Mouse (Mus musculus): Measurements from ENCODE around the gene Nacc1.

Nacc1 gene

GRCm38 (mm10) chr8:84687705-84688100 is at the start of gene Nacc1:
Gene Nacc1, minus strand, starts transcription at chr8:84687862.
- in situ Hi-C loops (cut with MboI, MseI) = no loop called here

- in situ Hi-C loops (cut with MboI, MseI) = no loop called here
These were observed 48.9 kb upstream of the Nacc1 start for GRCm38 (mm10) chr8:84736521-84736920.

DNA sequence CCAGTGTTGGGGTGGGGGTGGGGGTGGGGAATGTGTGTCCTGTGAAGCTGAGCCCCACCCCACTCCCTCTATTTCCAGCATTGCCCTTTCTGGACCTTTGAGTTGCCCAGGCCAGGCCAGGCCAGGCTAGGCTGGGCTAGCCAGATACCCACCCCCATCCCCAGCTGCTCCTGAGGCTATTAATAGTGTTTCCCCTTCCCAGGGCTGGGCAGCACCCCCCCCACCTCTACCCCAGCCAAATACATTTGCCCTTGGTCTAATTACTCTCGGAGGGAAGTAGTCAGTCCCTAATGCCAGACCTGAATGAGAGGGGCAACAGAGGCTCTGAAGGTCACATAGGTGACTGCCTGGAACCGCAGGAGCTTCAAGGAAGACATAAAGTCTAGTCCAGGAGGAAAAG is 47.9 kb upstream of the Nacc1 start:
- in situ Hi-C loops (cut with MboI, MseI) = no loop called here

DNA sequence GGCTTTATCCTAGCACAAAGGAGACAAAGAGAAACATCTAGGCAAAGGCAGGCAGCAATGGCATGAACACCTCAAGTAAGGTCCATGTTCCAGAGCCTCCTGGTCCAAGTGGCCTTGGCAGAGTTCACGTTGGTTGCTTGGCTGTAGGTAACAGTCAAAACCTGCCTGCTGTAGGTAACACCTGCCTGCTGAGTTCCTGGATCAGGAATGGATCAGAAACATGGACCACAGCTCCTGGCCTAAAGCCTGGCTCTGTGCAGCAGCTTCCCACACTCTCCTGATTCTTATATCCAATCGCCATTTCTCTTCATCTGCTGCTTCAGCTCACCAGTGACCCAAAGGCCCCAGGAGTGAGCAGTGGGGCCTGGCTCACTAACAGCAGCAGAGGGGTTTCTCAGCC is 47.0 kb upstream of the Nacc1 start:
- in situ Hi-C loops (cut with MboI, MseI) = loop anchor here (5.0 kb wide), 1 partner anchor 63 kb away; no protein-coding TSS in a partner anchor

DNA sequence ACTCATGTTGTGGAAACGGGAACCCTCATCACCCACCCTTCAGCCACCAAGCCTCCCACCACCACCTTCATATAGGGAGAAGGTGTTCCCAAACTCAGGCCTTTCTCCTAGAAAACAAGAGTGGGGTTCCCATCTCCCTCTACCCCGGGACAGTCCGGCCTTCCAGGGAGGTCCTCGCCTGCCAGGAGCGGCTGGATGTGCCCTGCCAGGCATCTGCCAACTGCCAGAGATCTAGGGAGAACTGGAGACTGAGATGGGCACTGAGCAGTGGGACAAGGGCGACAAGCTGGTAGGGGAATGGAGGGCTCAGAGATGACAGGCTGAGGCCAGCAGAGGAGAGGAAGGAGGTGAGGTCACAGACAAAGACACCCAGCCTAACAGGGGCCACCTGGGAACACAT is 46.3 kb upstream of the Nacc1 start:
- in situ Hi-C loops (cut with MboI, MseI) = loop anchor here (5.0 kb wide), 1 partner anchor 63 kb away; no protein-coding TSS in a partner anchor

- in situ Hi-C loops (cut with MboI, MseI) = loop anchor here (5.0 kb wide), 1 partner anchor 64 kb away; no protein-coding TSS in a partner anchor
These were observed 45.3 kb upstream of the Nacc1 start for GRCm38 (mm10) chr8:84732996-84733395.

DNA sequence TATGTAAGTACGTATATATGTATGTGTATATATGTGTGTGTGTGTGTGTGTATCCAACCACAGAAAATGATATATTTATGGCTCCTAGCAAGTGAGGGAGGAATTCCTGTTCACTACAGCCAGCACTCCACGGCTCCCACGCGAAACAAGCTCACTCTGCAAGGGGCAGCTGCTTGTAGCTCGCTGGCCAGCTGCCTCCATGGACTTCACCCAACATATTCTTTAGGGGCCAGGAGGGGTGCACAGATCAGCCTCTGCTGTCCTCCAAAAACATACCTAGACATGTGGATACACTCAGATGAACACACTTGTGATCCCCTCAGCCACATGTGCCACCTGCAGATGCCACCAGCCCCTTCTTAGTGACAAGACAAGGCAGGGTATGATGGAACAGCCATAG is 44.9 kb upstream of the Nacc1 start:
- in situ Hi-C loops (cut with MboI, MseI) = loop anchor here (5.0 kb wide), 1 partner anchor 65 kb away; no protein-coding TSS in a partner anchor

- in situ Hi-C loops (cut with MboI, MseI) = loop anchor here (5.0 kb wide), 1 partner anchor 66 kb away; no protein-coding TSS in a partner anchor
These were observed 43.9 kb upstream of the Nacc1 start for GRCm38 (mm10) chr8:84731371-84732177.

DNA sequence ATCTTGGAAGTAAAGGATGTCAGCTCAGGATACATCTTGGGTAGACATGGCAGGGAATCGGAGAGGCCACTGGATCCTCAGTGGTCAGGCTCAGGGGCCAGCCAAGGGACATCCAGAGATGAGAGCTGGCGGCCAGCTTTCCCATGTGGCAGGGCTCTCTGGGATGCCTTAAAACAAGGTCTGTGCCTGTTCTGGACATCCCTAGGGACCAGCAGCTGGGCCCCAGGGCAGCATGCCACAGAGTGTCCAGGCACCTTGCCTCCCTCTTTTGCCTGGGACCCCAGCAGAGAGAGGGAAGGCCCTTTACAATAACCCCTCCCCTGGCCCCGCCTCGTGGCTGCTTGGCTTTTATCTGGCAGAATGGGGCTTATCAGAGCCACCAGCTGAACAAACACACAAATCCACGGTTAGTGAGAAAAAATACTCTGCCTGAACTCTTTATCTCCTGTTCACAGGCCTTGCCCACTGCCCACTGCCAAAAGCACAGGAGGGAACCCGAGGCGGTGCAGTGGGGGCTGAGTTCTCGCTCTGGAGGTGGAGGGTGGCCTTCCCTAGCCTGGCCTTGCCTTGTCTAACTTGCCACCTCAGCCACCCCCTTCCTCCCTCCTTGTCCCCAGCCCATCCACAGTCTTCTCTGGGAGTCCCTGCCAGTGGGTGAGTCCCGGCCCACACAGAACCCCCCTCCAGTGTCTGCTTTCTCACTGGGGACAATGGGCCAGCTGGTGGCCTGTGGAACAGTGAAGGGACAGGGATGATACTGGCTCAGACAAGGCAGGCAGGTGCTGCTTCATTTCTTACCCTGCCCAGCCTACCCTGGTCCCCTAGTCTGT is 43.1 kb upstream of the Nacc1 start:
- in situ Hi-C loops (cut with MboI, MseI) = loop anchor here (5.0 kb wide), 1 partner anchor 67 kb away; no protein-coding TSS in a partner anchor

DNA sequence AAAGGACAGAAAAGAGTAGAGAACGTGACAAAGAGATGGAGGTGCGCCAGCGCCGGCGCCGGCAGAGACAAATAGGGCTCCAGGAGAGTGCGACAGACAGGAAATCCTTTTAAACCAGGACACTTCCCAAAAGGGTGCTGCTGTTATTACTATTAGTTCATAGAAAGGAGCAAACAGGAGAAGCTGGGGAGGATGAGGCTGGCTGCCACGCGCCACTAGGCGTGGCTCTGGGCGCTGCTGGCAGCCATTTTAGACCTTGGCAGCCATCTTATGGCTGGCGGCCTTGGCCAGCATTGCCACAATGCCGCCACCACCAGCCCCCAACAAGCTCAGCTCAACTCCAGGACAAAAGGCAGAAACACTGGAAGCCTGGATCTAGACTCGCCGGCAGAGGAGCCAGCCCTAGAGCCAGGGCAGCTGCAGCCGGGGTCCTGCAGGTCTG is 42.3 kb upstream of the Nacc1 start:
- in situ Hi-C loops (cut with MboI, MseI) = loop anchor here (5.0 kb wide), 1 partner anchor 67 kb away; no protein-coding TSS in a partner anchor

DNA sequence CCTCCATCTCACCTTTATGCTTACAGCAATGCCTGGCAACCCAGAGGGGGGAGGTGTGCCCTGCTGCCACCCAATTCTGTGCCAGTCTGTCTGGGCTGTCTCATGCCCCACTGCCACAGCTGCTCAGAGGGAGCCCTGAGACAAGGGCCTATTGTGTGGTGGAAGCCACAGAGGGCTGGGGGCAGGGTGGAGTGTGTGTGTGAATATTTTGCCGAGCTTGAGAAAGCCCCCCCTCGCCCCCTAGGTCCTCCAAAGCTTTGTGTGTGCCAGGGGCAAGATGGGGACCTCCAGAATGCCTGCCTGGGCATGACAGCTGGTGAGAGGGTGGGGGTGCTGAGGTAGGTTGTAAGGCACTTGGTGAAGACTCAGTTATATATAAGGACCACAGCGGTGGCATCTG is 40.8 kb upstream of the Nacc1 start:
- in situ Hi-C loops (cut with MboI, MseI) = no loop called here

- in situ Hi-C loops (cut with MboI, MseI) = no loop called here
These were observed 38.2 kb upstream of the Nacc1 start for GRCm38 (mm10) chr8:84725941-84726259.

GRCm38 (mm10) chr8:84725246-84725940 is 37.7 kb upstream of the Nacc1 start:
- in situ Hi-C loops (cut with MboI, MseI) = no loop called here

GRCm38 (mm10) chr8:84724683-84725082 is 37.0 kb upstream of the Nacc1 start:
- in situ Hi-C loops (cut with MboI, MseI) = no loop called here

GRCm38 (mm10) chr8:84723571-84723900 is 35.9 kb upstream of the Nacc1 start:
- in situ Hi-C loops (cut with MboI, MseI) = no loop called here

GRCm38 (mm10) chr8:84722850-84723570 is 35.3 kb upstream of the Nacc1 start, which contains the start of gene G430095P16Rik:
Gene G430095P16Rik, plus strand, starts transcription at chr8:84723007.
- in situ Hi-C loops (cut with MboI, MseI) = no loop called here

- in situ Hi-C loops (cut with MboI, MseI) = no loop called here
These were observed 34.8 kb upstream of the Nacc1 start for GRCm38 (mm10) chr8:84722530-84722849.

- in situ Hi-C loops (cut with MboI, MseI) = no loop called here
These were observed 31.5 kb upstream of the Nacc1 start for GRCm38 (mm10) chr8:84718959-84719690.

- in situ Hi-C loops (cut with MboI, MseI) = no loop called here
These were observed 30.8 kb upstream of the Nacc1 start for GRCm38 (mm10) chr8:84718476-84718875.

DNA sequence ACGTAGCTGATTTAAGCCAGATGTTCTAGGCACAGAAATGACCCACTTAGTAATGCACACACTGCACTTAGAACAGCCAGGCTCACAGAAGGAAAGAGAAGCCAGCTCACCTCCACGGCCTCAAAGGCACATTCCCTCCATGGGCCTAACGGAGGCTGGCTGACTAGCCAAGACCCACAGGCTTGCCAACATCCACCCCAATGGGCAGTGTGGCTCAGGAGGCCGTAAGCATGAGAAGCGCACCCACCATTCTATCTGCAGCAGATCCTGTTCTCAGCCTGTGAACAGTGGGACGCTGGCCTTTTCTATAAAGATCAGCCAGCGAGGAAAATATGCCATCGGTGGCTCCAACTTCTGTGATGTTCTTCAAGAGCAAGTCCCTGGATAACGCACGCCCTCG is 29.1 kb upstream of the Nacc1 start:
- in situ Hi-C loops (cut with MboI, MseI) = no loop called here

Data from T-helper 1 cell (primary cell).